Mouse (Mus musculus) 416B (cell line): ENCODE measurements at regions not wholly inside any gene's neighbourhood (a gene's known extent, or its start where the extent isn't known, plus 50 kb on each side); places are given as distances from the start of the nearest gene placed in this dataset.

Experiments
- DNase-seq: peaks from one replicate; pipeline ENCODE4 v3.0.0; 2011; ENCODE audit warnings: low read depth

- DNase-seq, result no peak
Measured at GRCm38 (mm10) chr4:67662122-67662521, 834.7 kb downstream of the Tlr4 start.

- no peak for DNase-seq
Measured at GRCm38 (mm10) chr4:67673961-67674360, 846.6 kb downstream of the Tlr4 start.

DNA sequence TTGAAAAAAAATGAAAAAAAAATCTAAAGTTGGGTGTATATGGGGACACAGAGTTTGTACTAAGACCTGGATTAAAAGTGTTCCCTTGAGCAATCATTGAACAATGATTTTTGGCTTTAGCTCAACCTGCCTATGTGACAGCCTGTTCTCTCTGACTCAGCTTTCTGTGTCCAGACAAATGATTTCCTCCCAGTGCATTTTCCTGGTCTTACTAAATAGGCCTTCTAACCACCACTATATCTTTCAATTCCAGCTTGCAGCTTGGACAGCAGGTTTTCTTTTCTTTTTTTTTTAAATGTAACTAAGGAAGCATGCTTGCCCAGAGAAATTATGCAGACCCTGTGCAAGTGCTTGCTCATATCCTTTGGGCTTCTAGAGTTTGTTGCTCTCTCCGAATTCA lies 850.2 kb downstream of the Tlr4 start:
- DNase-seq, result peak; percentile 57

- no peak for DNase-seq
Measured at GRCm38 (mm10) chr4:67698438-67698837, 871.1 kb downstream of the Tlr4 start.
